Mouse (Mus musculus) gastrocnemius, adult 2 months (tissue): ENCODE data around the gene Gm11985. TPM values are rescaled to one million over a fixed set of nuclear protein-coding genes. Genes with fewer than 3 reads are reported as not detected.
A peak's percentile ranks its signal among the peaks of the same experiment; 100 is the strongest.
"Not testable (repeated sequence)": the region's sequence is repeated elsewhere in the genome, so short reads cannot be mapped to it uniquely, and the experiment has no call there.

Experiments
- DNase-seq: peaks from one replicate; pipeline ENCODE4 v3.0.0; 2022
- H3K27ac ChIP-seq: fragments of 200-600 bp; 2 replicates; pipeline ENCODE4 v1.8.1; 2022; ENCODE audit warnings: mild to moderate bottlenecking
- H3K4me3 ChIP-seq: fragments of 200-600 bp; 2 replicates; pipeline ENCODE4 v1.8.1; 2022; ENCODE audit warnings: mild to moderate bottlenecking, moderate library complexity
- CTCF ChIP-seq: fragments of 200-600 bp; IDR thresholded peaks from 2 replicates; pipeline ENCODE4 v1.8.1; 2022; ENCODE audit warnings: antibody characterized with exemption, mild to moderate bottlenecking, moderate library complexity
- intact Hi-C: fragments of 180-260 bp; cut with DNase I; formaldehyde crosslinking; loops from one replicate; pipeline ENCODE4 v1.15.1; 2025
- long read RNA-seq, 2 experiments: library from polyadenylated mRNA; stranded (forward); transcript quantifications; one replicate each; pipeline ENCODE4 v2.0.0; 2021
- total RNA-seq, 2 experiments: library from RNA; stranded (reverse); gene quantifications; 2 replicates each; pipeline ENCODE4 v1.2.3; 2021

Gene Gm11985
- not detected for total RNA-seq
- long read RNA-seq, experiment 1, result 0 reads
- long read RNA-seq, experiment 2, result 0 reads

GRCm38 (mm10) chr11:7188469-7188868, at the start of gene Gm11985:
Gm11985 (minus strand) TSS chr11:7188569.
- no peak for TF ChIP-seq CTCF
- no peak within 1 kb of the TSS for H3K27ac ChIP-seq
- DNase-seq, result no peak
- intact Hi-C loops, result no loop called here
- H3K4me3 ChIP-seq, result no peak within 1 kb of the TSS

- Histone ChIP-seq H3K27ac (no peak overlapping the region), H3K4me3 (no peak overlapping the region)
- TF ChIP-seq CTCF, result no peak
- intact Hi-C loops, result no loop called here
- DNase-seq, result no peak
These were observed 49.3 kb upstream of the Gm11985 start for GRCm38 (mm10) chr11:7237712-7238111.

- DNase-seq, result no peak
- Histone ChIP-seq H3K27ac (no peak overlapping the region), H3K4me3 (no peak overlapping the region)
- intact Hi-C loops, result no loop called here
- TF ChIP-seq CTCF, result no peak
These were observed 48.4 kb upstream of the Gm11985 start for GRCm38 (mm10) chr11:7236751-7237150.

- Histone ChIP-seq H3K4me3 (no peak overlapping the region), H3K27ac (no peak overlapping the region)
- TF ChIP-seq CTCF, result no peak
- intact Hi-C loops, result no loop called here
- DNase-seq, result no peak
These were observed 46.7 kb upstream of the Gm11985 start for GRCm38 (mm10) chr11:7234981-7235609.

GRCm38 (mm10) chr11:7234436-7234835, 46.1 kb upstream of the Gm11985 start:
- intact Hi-C loops, result no loop called here
- Histone ChIP-seq H3K4me3 (no peak overlapping the region), H3K27ac (no peak overlapping the region)
- TF ChIP-seq CTCF, result no peak
- DNase-seq, result no peak

GRCm38 (mm10) chr11:7233333-7233732, 45.0 kb upstream of the Gm11985 start:
- DNase-seq, result no peak
- H3K27ac ChIP-seq, result no peak overlapping the region
- intact Hi-C loops, result no loop called here
- no peak overlapping the region for H3K4me3 ChIP-seq
- no peak for TF ChIP-seq CTCF

- no peak for TF ChIP-seq CTCF
- no peak overlapping the region for H3K4me3 ChIP-seq
- intact Hi-C loops, result no loop called here
- no peak overlapping the region for H3K27ac ChIP-seq
- no peak for DNase-seq
These were observed 43.6 kb upstream of the Gm11985 start for GRCm38 (mm10) chr11:7231958-7232357.

GRCm38 (mm10) chr11:7230000-7230399, 41.6 kb upstream of the Gm11985 start:
- Histone ChIP-seq H3K27ac (no peak overlapping the region), H3K4me3 (no peak overlapping the region)
- no peak for DNase-seq
- intact Hi-C loops, result no loop called here
- no peak for TF ChIP-seq CTCF

- Histone ChIP-seq H3K27ac (no peak overlapping the region), H3K4me3 (no peak overlapping the region)
- TF ChIP-seq CTCF, result no peak
- intact Hi-C loops, result no loop called here
- no peak for DNase-seq
These were observed 39.7 kb upstream of the Gm11985 start for GRCm38 (mm10) chr11:7228107-7228506.

- no peak overlapping the region; the same call in 1 of the 2 replicates for H3K27ac ChIP-seq
- intact Hi-C loops, result no loop called here
- DNase-seq, result no peak
- no peak for TF ChIP-seq CTCF
- no peak overlapping the region for H3K4me3 ChIP-seq
These were observed 38.6 kb upstream of the Gm11985 start for GRCm38 (mm10) chr11:7226810-7227550.

GRCm38 (mm10) chr11:7226200-7226599, 37.8 kb upstream of the Gm11985 start:
- DNase-seq, result no peak
- intact Hi-C loops, result no loop called here
- H3K4me3 ChIP-seq, result no peak overlapping the region
- no peak for TF ChIP-seq CTCF
- no peak overlapping the region for H3K27ac ChIP-seq

GRCm38 (mm10) chr11:7221826-7222225, 33.5 kb upstream of the Gm11985 start:
- DNase-seq, H3K27ac ChIP-seq, H3K4me3 ChIP-seq, intact Hi-C loops: not testable (repeated sequence)
- TF ChIP-seq CTCF, result peak; percentile 34; the same call in 1 of the 2 replicates

GRCm38 (mm10) chr11:7215703-7216102, 27.3 kb upstream of the Gm11985 start:
- peak; percentile 77 for DNase-seq
- intact Hi-C loops, result loop anchor here (2.0 to 10.0 kb wide), 3 partner anchors 123 to 1309 kb away; no protein-coding TSS in a partner anchor
- TF ChIP-seq CTCF, result peak; percentile 90
- Histone ChIP-seq H3K27ac (no peak overlapping the region), H3K4me3 (0 out of 2 replicates have a peak overlapping the region, but pooled peaks have one; percentile 30)
